Mouse (Mus musculus) A20 (cell line): ENCODE measurements at regions not wholly inside any gene's neighbourhood (a gene's known extent, or its start where the extent isn't known, plus 50 kb on each side); places are given as distances from the start of the nearest gene placed in this dataset.
A peak's percentile ranks its signal among the peaks of the same experiment; 100 is the strongest.

ENCODE experiments used
- DNase-seq: peaks from one replicate; pipeline ENCODE4 v3.0.0-alpha.2; 2011; ENCODE audit warnings: low read depth, low spot score

GRCm38 (mm10) chr14:66584699-66585098, 575.7 kb upstream of the Gulo start:
- DNase-seq, result no peak

DNA sequence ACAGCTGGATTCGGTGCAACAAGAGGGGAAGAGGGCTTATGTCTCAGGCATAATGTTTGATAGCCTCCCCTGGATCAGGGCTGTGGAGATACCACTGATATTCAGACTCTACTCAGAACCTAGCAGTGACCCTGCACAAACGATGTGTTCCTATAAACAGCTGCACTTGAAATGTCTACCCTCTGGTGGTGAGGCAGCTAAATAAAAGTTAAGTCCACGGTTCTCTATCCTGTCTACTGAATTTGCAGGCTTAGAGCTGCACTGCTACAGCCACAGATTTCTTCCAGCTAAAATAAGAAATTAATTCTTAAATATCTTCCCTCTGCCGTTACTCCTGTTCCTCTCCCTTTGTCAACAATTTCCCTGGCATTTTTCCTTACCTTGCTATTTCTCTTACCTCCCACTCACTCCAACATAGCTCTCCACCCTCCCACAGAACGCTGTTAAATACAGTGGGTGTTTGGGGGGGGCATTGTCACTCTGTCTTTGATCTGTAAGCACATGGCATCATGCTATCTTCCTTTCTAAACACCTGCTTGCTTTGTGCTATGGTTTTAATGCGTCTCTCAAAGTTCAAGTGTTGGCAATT, 571.0 kb upstream of the Gulo start:
- DNase-seq, result no peak

DNA sequence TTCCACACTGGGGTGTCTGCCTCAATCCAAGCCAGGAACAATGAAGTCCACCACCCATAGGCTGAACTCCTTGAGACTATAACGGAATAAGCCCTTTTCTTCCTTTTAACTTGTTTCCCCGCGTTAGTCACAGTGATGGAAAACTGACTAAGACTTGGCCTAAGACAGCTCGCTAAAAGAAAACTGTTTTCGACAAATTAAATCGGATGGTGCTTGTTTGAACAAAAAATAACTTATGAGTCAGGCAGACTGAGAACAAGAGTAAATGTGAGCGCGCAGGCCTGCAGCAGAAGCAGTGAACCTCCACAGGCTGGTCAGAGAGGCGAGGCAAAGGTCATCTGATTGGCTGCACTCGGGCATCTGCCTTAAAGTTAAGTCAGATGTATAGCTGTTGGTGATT, 557.6 kb upstream of the Gulo start:
- DNase-seq, result no peak

DNA sequence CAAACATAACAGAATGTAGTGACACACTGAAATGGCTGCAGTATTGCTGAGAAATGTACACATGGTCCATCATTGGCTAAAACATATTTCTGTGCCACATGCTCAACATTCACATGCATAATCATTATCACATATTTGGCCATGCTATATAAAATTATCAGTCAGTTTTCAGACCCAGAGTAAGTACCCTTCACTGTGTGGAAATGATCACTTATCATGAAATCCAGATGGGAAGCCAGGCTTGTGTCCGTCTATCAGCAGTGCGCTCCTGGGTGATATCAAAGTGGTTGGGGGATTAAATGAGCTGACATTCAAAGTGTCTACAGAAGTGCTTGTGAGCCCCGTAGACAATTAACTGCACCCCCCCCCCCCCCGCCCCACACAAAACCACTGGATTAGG, 553.7 kb upstream of the Gulo start:
- DNase-seq, result no peak

DNA sequence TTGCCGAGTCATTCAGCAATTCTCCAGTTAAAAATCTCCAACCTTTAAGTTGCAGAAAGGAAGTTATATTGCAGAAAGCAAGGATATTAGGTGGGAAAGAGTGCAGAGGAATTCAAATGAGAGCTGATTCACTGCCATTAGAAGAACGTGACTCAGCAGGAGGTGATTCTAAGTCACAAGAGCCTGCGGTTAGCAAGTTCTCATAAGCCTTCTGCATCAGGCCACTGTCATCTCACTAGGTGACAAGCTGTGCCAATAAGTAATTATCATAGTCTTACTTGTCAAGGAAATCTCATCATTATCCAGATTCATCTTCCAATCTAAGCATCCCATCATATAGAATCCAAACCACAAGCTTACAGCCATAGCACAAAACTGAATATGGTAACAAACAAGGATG, 552.7 kb upstream of the Gulo start:
- no peak for DNase-seq

DNA sequence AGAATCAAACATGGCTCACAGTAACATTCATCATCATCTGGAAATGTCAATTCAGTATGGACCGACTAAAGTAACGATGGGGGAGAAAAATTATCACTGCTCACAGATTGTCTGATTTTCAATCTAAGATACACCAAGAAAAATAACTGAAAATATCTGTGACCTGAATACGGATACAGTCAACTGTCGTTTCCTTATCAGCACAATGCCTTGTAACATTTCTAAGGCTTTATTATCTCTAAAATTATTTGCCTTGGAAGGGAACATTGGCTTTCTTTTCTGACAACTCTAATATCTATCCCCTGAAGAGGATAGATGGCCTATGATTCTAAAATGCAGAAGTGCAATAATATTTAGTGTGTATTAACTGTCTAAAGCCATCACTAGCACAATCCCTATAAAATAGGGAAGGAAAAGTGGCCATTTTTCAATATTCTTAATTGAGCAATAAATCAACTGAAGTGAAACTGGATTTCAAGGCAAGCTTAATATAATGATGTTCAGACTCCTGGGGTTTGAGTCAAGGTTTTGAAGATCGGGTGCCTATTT, 552.1 kb upstream of the Gulo start:
- no peak for DNase-seq

GRCm38 (mm10) chr14:66558393-66558792, 549.4 kb upstream of the Gulo start:
- DNase-seq, result no peak

DNA sequence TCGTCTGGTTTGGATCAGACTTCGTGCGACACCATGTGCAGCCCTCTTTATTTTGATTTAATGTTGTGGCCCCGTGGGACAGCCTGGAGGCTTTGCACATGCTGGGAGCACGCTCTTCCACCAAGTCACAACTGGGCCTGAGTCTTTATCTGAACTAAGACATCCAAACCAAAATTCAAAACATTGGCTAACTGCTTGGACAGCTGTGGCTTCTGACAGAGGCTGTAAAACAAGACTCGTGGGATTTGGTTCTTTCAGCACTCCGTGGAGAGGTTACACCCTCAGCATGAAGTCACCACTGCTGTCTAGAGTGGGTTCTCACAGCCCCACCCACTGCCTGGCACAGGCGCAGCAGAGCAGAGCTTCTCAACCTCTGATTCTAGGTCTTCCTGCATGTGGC, 548.6 kb upstream of the Gulo start:
- DNase-seq, result no peak

DNA sequence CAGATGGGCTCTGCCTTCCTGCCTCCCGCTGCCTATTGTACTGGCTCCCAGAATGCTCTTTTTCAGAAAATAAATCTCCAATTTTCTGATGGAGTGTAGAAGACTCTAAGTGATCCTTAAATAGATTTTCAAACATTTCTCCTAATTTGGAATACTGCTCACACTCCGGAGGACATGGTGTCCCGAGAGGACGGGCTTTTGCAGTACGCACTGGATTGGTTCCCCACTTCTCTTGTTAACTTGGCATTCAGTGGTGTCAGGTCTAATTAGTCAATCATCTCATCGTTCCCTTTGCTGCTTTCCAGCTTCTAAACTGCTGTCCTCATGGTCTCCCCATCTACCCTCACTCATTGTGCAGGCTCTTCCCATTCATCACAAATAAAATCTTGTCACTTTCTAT, 529.5 kb upstream of the Gulo start:
- DNase-seq, result no peak

GRCm38 (mm10) chr14:66534671-66535070, 525.7 kb upstream of the Gulo start:
- no peak for DNase-seq

- DNase-seq, result no peak
Measured at GRCm38 (mm10) chr14:66528135-66528534, 519.1 kb upstream of the Gulo start.

- no peak for DNase-seq
Measured at GRCm38 (mm10) chr14:66527061-66527460, 518.1 kb upstream of the Gulo start.

DNA sequence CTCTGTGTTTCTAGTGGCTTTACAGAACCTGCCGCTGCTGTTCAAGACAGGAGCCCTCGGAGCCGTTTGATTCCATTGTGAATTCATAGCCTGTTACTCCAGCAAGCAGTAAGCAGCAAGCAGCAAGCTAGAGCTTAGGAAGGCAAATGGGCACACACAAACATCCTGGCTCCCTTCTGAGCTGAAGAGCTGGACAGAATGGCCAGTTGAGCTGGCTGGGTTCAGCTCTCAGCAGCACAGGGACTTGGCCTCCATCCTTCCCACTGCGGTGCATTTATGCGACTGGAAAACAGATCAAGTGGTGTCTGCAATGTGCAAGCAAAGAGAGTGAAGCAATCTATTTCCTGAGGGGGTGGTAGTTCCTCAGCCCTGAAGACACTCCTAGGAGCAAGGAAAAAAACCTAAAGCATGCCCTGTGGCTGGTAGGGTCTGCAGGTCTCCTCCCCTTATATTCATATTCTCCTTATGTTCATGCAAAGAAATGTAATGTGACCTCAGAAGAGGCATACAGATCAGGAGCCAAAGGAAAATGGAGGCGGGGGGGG, 513.9 kb upstream of the Gulo start:
- no peak for DNase-seq

- no peak for DNase-seq
Measured at GRCm38 (mm10) chr14:66521836-66522629, 513.0 kb upstream of the Gulo start.

- no peak for DNase-seq
Measured at GRCm38 (mm10) chr14:66516770-66517169, 507.8 kb upstream of the Gulo start.

GRCm38 (mm10) chr14:66510750-66511149, 501.7 kb upstream of the Gulo start:
- no peak for DNase-seq

GRCm38 (mm10) chr14:66510218-66510617, 501.2 kb upstream of the Gulo start:
- DNase-seq, result no peak

DNA sequence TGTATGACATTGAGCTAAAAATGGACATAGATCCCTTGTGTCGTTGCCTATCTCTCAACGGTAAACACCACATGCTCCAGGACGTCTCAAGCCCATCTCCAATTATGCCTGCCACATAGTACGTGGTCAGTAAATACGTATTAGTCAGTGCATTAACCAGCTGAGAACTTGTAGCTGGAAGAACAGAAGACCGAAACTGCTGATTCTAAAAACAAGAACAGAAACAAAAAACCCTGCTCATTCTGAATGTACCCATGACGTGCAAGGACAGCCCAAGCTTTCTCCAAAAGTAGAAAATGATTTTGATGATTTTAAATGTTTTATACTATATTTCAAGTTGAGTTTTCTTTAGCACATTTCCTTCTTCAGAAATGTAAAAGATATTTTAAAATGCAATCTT, 500.7 kb upstream of the Gulo start:
- peak; percentile 15 for DNase-seq

DNA sequence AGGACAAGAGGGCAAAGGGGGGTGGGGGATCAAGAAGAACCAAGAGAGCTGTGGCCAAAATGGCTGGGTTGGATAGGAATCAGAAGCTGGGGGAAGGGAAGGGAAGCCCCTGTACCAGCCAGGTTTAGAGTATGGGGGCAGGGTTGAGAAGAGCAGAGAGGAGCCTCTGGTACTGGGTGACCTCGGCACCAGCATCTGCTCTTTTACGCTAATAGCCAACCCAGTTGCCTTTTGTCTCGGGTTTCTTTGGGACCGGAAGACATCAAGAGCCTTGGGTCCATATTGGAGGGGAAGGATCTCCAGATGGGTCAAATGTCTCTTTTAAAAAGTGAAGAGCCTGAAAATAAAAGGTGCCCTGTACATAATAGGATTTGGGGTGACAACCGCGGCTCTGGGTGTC, 493.0 kb upstream of the Gulo start:
- no peak for DNase-seq

DNA sequence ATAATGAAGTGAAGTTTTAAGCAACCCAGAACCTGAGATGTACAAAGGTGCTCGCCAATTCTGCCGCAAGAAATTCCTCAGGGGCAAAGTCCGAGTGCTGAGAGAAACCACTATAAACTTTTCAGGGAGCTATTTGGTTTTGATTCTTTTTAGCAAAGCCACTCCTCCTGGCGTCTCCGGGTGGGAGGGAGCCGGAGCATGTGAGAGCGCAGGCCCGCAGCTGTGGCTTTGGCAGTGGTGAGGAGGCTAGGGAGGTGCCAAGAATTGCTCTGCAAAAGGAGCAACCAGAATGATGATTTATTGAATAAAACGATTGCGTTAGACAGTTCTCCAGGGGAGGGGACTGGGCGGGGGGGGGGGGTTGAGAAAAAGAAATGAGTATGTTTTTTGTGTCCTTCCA, 490.9 kb upstream of the Gulo start:
- no peak for DNase-seq

DNA sequence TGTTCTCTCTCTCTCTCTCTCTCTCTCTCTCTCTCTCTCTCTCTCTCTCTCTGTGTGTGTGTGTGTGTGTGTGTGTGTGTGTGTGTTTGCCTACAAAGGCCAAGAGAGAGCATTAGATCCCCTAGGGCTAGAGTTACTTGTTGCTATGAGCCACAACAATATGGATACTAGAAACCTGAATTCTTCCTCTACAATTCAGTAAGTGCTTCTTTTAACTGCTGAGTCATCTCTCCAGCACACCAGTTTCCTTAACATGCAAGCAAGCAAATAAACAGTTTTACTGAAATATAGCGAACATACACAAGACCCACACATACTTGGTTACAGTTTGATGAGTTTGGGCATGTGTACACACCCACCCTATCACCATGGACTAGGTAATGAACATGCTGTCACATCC, 486.1 kb upstream of the Gulo start:
- no peak for DNase-seq

- peak; percentile 6 for DNase-seq
Measured at GRCm38 (mm10) chr14:66494518-66494923, 485.5 kb upstream of the Gulo start.

- DNase-seq, result no peak
Measured at GRCm38 (mm10) chr14:66493691-66494121, 484.7 kb upstream of the Gulo start.
